Mouse (Mus musculus): ENCODE data around the gene Lrrc25.

DNA sequence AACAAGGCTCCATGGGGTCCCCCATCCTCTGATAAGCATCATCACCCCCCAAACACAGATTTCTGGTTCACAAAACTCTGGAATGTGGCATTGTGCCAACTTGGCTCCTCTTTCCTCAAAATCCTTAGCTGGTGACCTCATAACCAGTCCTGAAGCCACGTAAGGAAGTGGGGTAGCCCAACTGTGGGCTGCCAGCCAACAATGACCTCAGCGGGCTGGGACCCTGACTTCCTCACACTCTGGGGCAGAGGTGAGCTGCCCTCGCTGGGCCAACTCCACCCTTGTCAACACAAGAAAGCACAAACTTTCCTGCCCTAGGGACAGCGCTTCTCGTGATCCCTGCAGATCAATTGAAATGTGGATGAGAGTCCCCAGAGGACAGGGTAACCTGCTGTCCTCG lies 18.1 kb downstream of the Lrrc25 start:
- TF ChIP-seq CTCF (conservative IDR thresholded peaks at IDR 0.05; ENCODE audit: insufficient read depth, insufficient read length, low read depth, low read length), result no peak
- no peak for TF ChIP-seq POLR2A (IDR thresholded peaks at IDR 0.05; ENCODE audit: low read depth, low read length)
